Mouse (Mus musculus): Measurements from ENCODE around the gene Ppp2r5a. TPM values are rescaled to one million over a fixed set of nuclear protein-coding genes. Genes with fewer than 3 reads are reported as not detected.

The Ppp2r5a gene
- polyA plus RNA-seq, 1 experiment: 145 TPM

- DNase-seq: no peak
- Histone ChIP-seq H3K27ac (ENCODE audit: control insufficient read depth, insufficient read depth, low read length) (no peak overlapping the region), H3K36me3 (ENCODE audit: control insufficient read depth, insufficient read depth, low read length) (no peaks in the 10 kb centered on the region), H3K4me1 (replicated peaks; ENCODE audit: control insufficient read depth, insufficient read depth, low read length) (peaks cover 11% of the 10 kb centered on the region; the same call in 1 of the 2 replicates), H3K4me3 (ENCODE audit: control insufficient read depth, insufficient read depth, low read length) (no peak overlapping the region), H3K27me3 (ENCODE audit: control insufficient read depth, insufficient read depth, low read length) (no peaks in the 10 kb centered on the region)
- WGBS: 89% methylated on average over 4 of the region's 4 CpGs
- TF ChIP-seq CTCF (IDR thresholded peaks at IDR 0.05; ENCODE audit: borderline replicate concordance, control insufficient read depth, extremely low read depth, insufficient read depth, low read length, poor library complexity): no peak
- TF ChIP-seq POLR2A (IDR thresholded peaks at IDR 0.05; ENCODE audit: control insufficient read depth, extremely low read depth, insufficient read depth, low read length, poor library complexity): no peak
These were observed 91.7 kb downstream of the Ppp2r5a start for GRCm38 (mm10) chr1:191311296-191311898.

GRCm38 (mm10) chr1:191307766-191308455, 95.2 kb downstream of the Ppp2r5a start:
- H3K36me3 ChIP-seq (ENCODE audit: control insufficient read depth, insufficient read depth, low read length): no peaks in the 10 kb centered on the region
- WGBS: 95% methylated on average over 9 of the region's 9 CpGs
- H3K27ac ChIP-seq (ENCODE audit: control insufficient read depth, insufficient read depth, low read length): no peak overlapping the region
- H3K27me3 ChIP-seq (ENCODE audit: control insufficient read depth, insufficient read depth, low read length): no peaks in the 10 kb centered on the region
- no peak for DNase-seq
- no peak overlapping the region for H3K4me3 ChIP-seq (ENCODE audit: control insufficient read depth, insufficient read depth, low read length)
- H3K4me1 ChIP-seq (replicated peaks; ENCODE audit: control insufficient read depth, insufficient read depth, low read length): peaks cover 9% of the 10 kb centered on the region; the same call in 1 of the 2 replicates
- no peak for TF ChIP-seq POLR2A (IDR thresholded peaks at IDR 0.05; ENCODE audit: control insufficient read depth, extremely low read depth, insufficient read depth, low read length, poor library complexity)
- no peak for TF ChIP-seq CTCF (IDR thresholded peaks at IDR 0.05; ENCODE audit: borderline replicate concordance, control insufficient read depth, extremely low read depth, insufficient read depth, low read length, poor library complexity)

GRCm38 (mm10) chr1:191306316-191306715, 96.8 kb downstream of the Ppp2r5a start:
- H3K27ac ChIP-seq (ENCODE audit: control insufficient read depth, insufficient read depth, low read length): no peak overlapping the region
- H3K27me3 ChIP-seq (ENCODE audit: control insufficient read depth, insufficient read depth, low read length): no peaks in the 10 kb centered on the region
- no peak overlapping the region for H3K4me3 ChIP-seq (ENCODE audit: control insufficient read depth, insufficient read depth, low read length)
- H3K4me1 ChIP-seq (replicated peaks; ENCODE audit: control insufficient read depth, insufficient read depth, low read length): peaks cover 9% of the 10 kb centered on the region; the same call in 1 of the 2 replicates
- no peak for DNase-seq
- TF ChIP-seq CTCF (IDR thresholded peaks at IDR 0.05; ENCODE audit: borderline replicate concordance, control insufficient read depth, extremely low read depth, insufficient read depth, low read length, poor library complexity) (peak; percentile 30; the same call in 1 of the 2 replicates), POLR2A (IDR thresholded peaks at IDR 0.05; ENCODE audit: control insufficient read depth, extremely low read depth, insufficient read depth, low read length, poor library complexity) (no peak)
- no peaks in the 10 kb centered on the region for H3K36me3 ChIP-seq (ENCODE audit: control insufficient read depth, insufficient read depth, low read length)
- 65% methylated on average over 9 of the region's 9 CpGs for WGBS

GRCm38 (mm10) chr1:191305610-191306009, 97.5 kb downstream of the Ppp2r5a start:
- 88% methylated on average over 7 of the region's 7 CpGs for WGBS
- DNase-seq: no peak
- TF ChIP-seq POLR2A (IDR thresholded peaks at IDR 0.05; ENCODE audit: control insufficient read depth, extremely low read depth, insufficient read depth, low read length, poor library complexity) (no peak), CTCF (IDR thresholded peaks at IDR 0.05; ENCODE audit: borderline replicate concordance, control insufficient read depth, extremely low read depth, insufficient read depth, low read length, poor library complexity) (peak; percentile 38; the same call in 1 of the 2 replicates)
- no peak overlapping the region for H3K4me3 ChIP-seq (ENCODE audit: control insufficient read depth, insufficient read depth, low read length)
- H3K27ac ChIP-seq (ENCODE audit: control insufficient read depth, insufficient read depth, low read length): no peak overlapping the region
- H3K36me3 ChIP-seq (ENCODE audit: control insufficient read depth, insufficient read depth, low read length): no peaks in the 10 kb centered on the region
- H3K4me1 ChIP-seq (replicated peaks; ENCODE audit: control insufficient read depth, insufficient read depth, low read length): peaks cover 9% of the 10 kb centered on the region; the same call in 1 of the 2 replicates
- no peaks in the 10 kb centered on the region for H3K27me3 ChIP-seq (ENCODE audit: control insufficient read depth, insufficient read depth, low read length)

GRCm38 (mm10) chr1:191304216-191304615, 98.9 kb downstream of the Ppp2r5a start:
- Histone ChIP-seq H3K27ac (ENCODE audit: control insufficient read depth, insufficient read depth, low read length) (no peak overlapping the region), H3K4me1 (replicated peaks; ENCODE audit: control insufficient read depth, insufficient read depth, low read length) (peaks cover 9% of the 10 kb centered on the region; the same call in 1 of the 2 replicates), H3K27me3 (ENCODE audit: control insufficient read depth, insufficient read depth, low read length) (no peaks in the 10 kb centered on the region), H3K4me3 (ENCODE audit: control insufficient read depth, insufficient read depth, low read length) (no peak overlapping the region), H3K36me3 (ENCODE audit: control insufficient read depth, insufficient read depth, low read length) (no peaks in the 10 kb centered on the region)
- TF ChIP-seq POLR2A (IDR thresholded peaks at IDR 0.05; ENCODE audit: control insufficient read depth, extremely low read depth, insufficient read depth, low read length, poor library complexity) (no peak), CTCF (IDR thresholded peaks at IDR 0.05; ENCODE audit: borderline replicate concordance, control insufficient read depth, extremely low read depth, insufficient read depth, low read length, poor library complexity) (no peak)
- DNase-seq: no peak
- 88% methylated on average over 6 of the region's 6 CpGs for WGBS

- no peak overlapping the region for H3K27ac ChIP-seq (ENCODE audit: control insufficient read depth, insufficient read depth, low read length)
- no peaks in the 10 kb centered on the region for H3K27me3 ChIP-seq (ENCODE audit: control insufficient read depth, insufficient read depth, low read length)
- TF ChIP-seq CTCF (IDR thresholded peaks at IDR 0.05; ENCODE audit: borderline replicate concordance, control insufficient read depth, extremely low read depth, insufficient read depth, low read length, poor library complexity) (no peak), POLR2A (IDR thresholded peaks at IDR 0.05; ENCODE audit: control insufficient read depth, extremely low read depth, insufficient read depth, low read length, poor library complexity) (no peak)
- 98% methylated on average over 3 of the region's 3 CpGs for WGBS
- no peaks in the 10 kb centered on the region for H3K36me3 ChIP-seq (ENCODE audit: control insufficient read depth, insufficient read depth, low read length)
- peaks cover 9% of the 10 kb centered on the region; the same call in 1 of the 2 replicates for H3K4me1 ChIP-seq (replicated peaks; ENCODE audit: control insufficient read depth, insufficient read depth, low read length)
- no peak overlapping the region for H3K4me3 ChIP-seq (ENCODE audit: control insufficient read depth, insufficient read depth, low read length)
- no peak for DNase-seq
These were observed 99.3 kb downstream of the Ppp2r5a start for GRCm38 (mm10) chr1:191303736-191304135.

Other genes with a start within 250 kb of the Ppp2r5a start
- not detected in 2 replicates for gene Fam71a, start 238.5 kb downstream of the Ppp2r5a start, polyA plus RNA-seq (2012; rRNA removed)
- gene Atf3, start 185.2 kb downstream of the Ppp2r5a start, polyA plus RNA-seq (2012; rRNA removed): 3.2 and 4.2 TPM in 2 replicates
- 47.1 and 64.5 TPM in 2 replicates for gene Nenf, start 85.1 kb downstream of the Ppp2r5a start, polyA plus RNA-seq (2012; rRNA removed)
- 17.2 and 17.8 TPM in 2 replicates for gene Tmem206, start 77.4 kb downstream of the Ppp2r5a start, polyA plus RNA-seq (2012; rRNA removed)
- gene Dtl, start 172.3 kb upstream of the Ppp2r5a start, polyA plus RNA-seq (2012; rRNA removed): 13.7 and 20.2 TPM in 2 replicates
- gene Ints7, start 172.4 kb upstream of the Ppp2r5a start, polyA plus RNA-seq (2012; rRNA removed): 62.2 and 71.0 TPM in 2 replicates